Mouse (Mus musculus) cortical plate, adult 2 months (tissue): ENCODE measurements around the gene Arfgap2.

Experiments used
- CTCF ChIP-seq: fragments of 200-500 bp; IDR thresholded peaks from 2 replicates; pipeline ENCODE4 v1.5.1; 2011; ENCODE audit warnings: mild to moderate bottlenecking, control low read depth, low read length; ENCODE audit not compliant: insufficient read depth; ENCODE audit errors: extremely low read depth
- POLR2A ChIP-seq: fragments of 200-500 bp; IDR thresholded peaks from 2 replicates; pipeline ENCODE4 v1.6.1; 2011; ENCODE audit warnings: mild to moderate bottlenecking, low read length, control low read depth; ENCODE audit not compliant: insufficient read depth; ENCODE audit errors: extremely low read depth

DNA sequence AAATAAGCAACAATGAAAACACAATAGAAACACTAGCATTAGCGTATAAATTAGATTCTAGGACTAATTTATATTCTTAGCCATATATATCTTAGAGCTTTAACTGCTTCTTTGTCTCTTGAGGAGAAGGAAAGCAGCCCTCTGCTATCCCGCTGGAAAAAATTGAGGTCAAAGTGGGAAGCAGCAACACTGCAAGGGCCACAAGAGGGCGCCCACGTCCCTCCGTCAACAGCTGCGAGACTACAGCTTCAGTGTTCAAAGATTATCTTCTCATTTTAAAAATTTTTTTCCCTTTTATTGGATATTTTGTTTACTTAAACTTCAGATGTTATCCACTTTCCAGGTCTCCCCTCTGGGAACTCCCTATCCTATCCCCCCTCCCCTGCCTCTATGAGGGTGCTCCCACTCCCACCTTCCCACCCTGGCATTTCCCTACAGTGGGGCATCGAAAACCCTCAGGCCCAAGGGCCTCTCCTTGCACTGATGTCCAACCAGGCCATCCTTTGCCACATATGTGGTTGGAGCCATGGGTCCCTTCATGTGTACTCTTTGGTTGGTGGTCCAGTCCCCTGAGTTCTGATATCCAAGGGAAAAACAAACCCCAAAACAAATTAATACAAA, 21.2 kb downstream of the Arfgap2 start:
- TF ChIP-seq CTCF (peak; percentile 94), POLR2A (no peak)
